Mouse (Mus musculus): Measurements from ENCODE around the gene Gkap1.
A peak's percentile ranks its signal among the peaks of the same experiment; 100 is the strongest.

The Gkap1 gene

DNA sequence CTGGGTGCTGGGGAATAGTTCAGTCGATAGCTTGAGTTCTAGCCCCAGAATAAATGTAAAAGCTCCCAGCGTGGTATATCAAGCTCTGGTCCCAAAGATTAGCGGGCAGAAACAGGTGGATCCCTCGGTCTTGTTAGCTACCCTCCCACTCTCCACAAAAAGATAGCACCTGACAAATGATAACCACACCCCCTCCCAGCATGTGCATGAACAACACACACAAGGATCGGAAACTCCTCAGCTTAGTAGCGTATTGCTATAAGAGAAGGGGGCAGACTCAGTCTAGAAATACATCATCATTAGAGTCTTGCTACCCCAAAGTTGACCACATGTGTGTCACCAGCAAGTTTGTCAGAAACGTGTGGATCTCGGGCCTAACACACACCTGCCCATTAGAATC, at the start of gene Gkap1:
Gene Gkap1, minus strand, starts transcription at position 101 of the 400 bp plus-strand sequence.
- no peak for DNase-seq

- no peak for DNase-seq
Measured at GRCm38 (mm10) chr13:58317768-58318167, 42.3 kb upstream of the Gkap1 start.

- DNase-seq, result no peak
Measured at GRCm38 (mm10) chr13:58314991-58315390, 39.5 kb upstream of the Gkap1 start.

DNA sequence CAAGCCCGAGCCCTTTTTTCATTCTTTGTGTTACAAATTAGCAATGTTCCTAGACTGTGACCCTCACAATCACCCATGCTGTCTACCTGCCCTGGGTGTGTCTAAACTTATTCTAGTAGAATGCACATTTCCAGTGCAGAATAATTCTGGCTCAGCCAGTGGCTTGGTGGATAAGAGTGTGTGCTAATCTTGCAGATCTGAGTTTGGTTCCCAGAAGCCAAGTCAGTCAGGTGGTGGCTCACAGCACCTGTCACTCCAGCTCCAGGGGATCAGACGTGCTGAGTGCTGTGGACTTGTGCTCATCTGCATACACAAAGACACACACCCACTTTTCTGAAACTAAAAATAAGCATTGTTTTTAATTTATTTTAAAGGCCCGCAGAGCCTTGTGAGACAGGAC, 38.3 kb upstream of the Gkap1 start:
- no peak for DNase-seq

DNA sequence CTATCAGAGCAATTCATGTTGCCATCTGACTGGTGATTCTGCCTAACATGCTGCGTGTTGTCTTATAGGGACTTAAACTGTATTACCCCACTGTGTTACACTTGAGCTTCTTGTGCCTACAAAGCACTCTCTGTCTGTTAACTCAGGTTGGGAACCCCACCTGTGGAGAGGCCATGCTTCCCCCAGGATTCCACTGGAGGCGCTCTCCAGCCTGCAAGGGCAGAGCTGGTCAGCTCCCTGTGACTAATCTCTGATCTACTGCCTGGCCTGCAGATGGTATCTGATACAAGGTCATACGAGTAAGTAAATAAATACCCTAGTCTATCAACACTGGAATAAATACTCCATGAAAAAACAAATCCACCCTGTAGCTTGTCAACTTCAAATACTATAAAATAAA, 35.9 kb upstream of the Gkap1 start:
- DNase-seq, result no peak

GRCm38 (mm10) chr13:58309499-58309898, 34.0 kb upstream of the Gkap1 start:
- DNase-seq, result no peak

- DNase-seq, result no peak
Measured at GRCm38 (mm10) chr13:58307453-58307852, 32.0 kb upstream of the Gkap1 start.

GRCm38 (mm10) chr13:58305230-58305629, 29.7 kb upstream of the Gkap1 start:
- DNase-seq, result no peak

DNA sequence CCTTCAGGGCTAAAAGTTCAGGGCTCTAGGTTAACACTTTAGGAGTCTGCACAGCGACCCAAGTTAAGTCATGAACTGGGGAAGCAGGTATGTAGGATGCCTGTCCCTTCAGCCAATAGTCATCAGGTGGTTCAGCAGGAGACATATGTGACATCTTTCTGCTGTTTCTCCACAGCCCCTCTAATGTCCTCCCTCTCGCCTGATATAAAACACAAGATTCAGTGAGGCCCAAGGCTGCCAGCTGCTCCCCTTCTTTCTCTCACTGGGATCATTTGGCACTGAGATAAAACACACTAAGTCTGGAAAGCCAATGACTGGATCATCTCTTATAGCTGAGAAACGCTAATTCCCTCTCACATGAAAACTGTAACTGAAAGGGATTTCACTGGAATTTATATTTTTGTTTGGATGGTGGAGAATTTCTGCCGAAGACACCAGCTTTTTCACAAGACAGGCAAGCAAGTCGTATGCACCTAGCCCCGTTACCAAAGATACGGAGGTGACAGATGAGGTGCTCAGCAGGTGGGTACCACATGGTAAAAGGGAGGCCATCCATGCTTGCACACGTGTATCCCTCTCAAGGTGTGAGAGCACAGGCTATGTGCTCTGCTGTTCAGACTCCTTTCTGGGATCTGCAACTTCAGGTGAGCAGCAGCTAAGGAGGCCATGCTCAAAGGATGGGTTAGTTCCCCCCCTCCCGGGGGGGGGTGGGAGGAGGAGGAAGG, 27.1 kb upstream of the Gkap1 start:
- DNase-seq, result no peak

DNA sequence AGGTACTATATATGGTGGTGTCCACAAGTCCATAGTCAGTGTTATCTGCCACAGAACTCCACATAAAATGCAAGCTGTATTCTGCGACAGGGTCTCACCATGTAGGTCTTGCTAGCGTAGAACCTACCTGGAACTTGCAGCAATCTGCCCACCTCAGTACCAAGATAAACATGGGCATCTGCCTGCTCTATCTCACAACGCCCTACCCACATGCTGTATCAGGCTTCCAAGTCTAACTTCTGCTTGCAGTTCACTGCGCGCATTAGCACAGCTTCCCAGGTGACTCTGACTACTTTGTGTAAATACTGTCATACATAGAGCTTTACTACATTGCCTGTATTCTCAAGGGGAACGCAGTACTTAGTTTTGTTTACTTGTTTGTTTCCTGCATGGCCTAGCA, 26.5 kb upstream of the Gkap1 start:
- DNase-seq, result no peak

- no peak for DNase-seq
Measured at GRCm38 (mm10) chr13:58298756-58299155, 23.3 kb upstream of the Gkap1 start.

DNA sequence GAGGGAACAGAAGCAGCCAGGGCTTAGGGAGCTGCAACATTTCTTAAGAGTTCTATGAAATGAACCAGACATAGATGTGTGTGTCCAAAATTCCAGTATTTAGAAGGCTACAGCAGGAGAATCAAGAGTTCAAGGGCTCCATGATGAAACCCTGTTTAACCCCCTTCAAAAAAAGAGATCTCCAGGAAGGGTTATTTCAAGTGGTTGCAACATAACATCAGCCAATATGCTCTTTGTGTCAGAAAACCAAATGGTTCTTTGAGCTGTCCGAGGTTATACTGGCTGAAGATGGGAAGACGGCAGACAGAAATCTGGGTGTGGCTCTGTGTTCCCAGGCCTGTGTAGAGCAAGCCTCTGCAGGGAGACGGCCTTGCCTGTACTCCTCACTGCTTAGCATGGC, 20.1 kb upstream of the Gkap1 start:
- no peak for DNase-seq

- no peak for DNase-seq
Measured at GRCm38 (mm10) chr13:58292811-58293210, 17.3 kb upstream of the Gkap1 start.

DNA sequence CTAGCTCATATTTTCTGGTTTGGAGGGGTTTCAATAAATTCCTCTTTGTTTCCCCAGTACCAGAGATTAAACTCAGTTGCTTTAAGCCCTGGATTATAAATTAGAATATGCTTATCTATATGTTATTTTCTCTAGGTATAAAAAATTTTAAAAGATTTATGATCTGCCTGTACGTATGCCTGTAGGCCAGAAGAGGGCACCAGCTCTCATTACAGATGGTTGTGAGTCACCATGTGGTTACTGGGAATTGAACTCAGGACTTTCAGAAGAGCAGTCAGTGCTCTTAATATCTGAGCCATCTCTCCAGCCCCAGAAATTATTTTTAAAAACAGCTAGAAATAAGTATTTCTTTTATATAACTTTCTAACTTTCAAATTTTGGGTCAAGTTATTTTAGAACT, 13.8 kb upstream of the Gkap1 start:
- DNase-seq, result no peak

GRCm38 (mm10) chr13:58287822-58288221, 12.3 kb upstream of the Gkap1 start:
- DNase-seq, result peak; percentile 75

DNA sequence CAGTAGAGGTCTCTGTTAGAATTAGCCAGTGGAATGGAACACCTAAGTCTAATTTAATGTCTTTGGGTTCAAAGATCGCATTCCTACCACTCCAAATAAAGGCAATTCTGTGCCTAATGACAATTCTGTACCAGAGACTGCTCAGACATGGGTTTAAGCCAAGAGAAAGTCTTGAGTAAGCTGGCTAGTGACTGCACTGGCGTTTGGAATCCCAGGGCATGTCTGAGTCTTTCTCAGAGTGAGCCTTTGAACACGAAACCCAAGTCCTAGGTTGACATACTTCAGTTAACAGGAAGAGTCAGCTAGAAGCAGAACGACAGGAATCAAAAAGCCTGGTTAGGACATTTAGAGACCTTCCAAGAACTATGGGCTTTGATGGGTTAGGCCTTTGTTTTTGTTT, 8.0 kb upstream of the Gkap1 start:
- no peak for DNase-seq

DNA sequence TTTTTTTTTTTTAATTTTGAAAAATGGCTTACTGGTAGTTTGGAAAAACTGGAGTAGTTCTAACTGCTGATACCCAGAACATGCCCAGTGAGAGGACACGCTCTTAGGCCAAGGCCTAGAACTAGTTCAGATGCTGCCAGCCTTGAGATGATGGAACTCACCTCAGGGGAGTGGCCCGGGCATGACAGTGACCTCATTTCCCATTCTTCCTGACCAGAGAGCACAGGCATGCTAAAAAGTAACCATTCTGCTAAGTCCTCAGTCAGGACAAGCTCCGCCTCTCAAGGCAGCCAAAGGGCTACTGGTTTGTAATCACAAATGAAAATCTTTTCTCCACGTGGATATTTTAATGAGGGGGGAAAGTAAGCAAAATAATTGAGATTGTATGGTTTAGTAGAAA, 6.4 kb upstream of the Gkap1 start:
- no peak for DNase-seq

- no peak for DNase-seq
Measured at GRCm38 (mm10) chr13:58280528-58280927, 5.0 kb upstream of the Gkap1 start.

- no peak for DNase-seq
Measured at GRCm38 (mm10) chr13:58276256-58276655, 757 bp upstream of the Gkap1 start.

GRCm38 (mm10) chr13:58275076-58275475, 423 bp downstream of the Gkap1 start:
- no peak for DNase-seq

DNA sequence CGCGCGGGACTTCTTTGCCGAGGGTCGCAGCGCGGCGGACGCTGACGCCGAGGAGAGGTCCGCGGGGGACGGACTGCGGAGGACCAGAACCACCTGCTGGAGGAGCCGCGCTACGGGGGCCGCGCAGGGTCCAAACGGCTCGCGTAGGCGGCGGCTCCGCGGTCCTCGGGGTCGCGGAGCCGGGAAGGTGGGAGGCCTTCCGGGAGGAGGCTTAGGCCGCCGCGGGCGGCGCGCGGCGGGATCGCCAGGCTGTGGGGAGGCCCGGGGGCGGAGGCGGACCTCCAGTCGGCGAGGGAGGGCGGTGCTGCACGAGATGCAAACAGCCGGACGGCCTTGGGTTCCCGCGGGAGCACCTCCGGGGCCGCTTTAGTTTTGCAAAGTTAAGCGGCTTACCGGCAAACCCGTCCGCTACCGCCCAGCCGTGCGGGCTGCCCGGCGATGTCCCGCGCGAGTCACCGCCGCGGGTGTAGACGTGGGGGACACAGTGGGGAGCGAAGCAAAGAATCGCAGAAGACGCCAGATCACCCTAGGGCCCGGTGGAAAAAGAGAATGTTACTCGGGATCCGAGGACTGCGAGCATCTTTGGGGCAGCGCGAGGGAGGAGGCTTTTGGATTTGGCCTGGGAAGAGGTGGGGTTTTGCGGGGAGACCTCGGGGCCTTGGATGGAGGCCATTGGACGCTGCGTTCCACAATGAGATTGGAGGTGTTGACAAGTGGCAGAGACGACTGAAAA, 1.1 kb downstream of the Gkap1 start:
- peak; percentile 57 for DNase-seq

DNA sequence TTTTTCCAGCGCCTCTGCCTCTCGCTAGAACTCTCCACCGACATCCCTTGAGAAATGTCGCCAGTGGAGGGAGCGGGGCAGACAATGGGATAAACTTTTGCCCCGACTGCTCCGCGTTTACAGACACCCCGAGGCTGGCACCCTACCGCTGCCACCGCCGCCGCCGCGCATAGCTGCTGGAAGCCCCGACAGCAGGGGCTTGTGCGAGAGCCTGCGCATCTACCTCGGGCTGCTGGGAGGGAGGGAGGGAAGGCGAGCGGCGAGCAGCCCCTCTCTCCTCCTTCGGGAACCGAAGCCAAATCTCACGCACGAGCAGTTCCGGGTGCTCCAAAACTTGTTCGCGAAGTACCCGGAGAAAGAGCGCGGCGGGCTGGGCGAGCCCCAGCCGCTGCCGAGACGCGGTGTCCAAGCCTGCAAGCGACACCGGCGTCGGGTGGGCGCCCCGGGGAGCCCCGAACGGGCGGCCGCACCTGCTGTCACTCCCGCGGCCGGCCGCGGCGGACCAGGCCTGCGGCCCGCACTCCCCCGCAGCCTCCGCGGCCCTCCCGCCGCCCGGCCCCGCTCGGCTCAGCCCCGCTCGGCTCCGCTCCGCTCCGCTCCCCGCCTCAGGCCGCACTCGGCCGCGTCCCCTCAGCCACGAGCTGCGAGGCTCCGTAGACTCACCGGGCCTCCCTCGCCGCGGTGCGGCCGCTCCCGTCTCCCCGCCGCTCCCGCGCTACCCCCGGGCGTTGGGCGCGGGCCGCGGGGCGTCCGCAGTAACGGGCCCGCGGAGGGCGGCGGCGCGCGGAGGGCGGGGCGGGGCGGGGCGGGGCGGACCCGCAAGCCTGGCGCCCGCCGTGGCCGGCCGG, 1.9 kb downstream of the Gkap1 start:
- peak; percentile 30 for DNase-seq

GRCm38 (mm10) chr13:58266864-58267263, 8.6 kb downstream of the Gkap1 start:
- no peak for DNase-seq

DNA sequence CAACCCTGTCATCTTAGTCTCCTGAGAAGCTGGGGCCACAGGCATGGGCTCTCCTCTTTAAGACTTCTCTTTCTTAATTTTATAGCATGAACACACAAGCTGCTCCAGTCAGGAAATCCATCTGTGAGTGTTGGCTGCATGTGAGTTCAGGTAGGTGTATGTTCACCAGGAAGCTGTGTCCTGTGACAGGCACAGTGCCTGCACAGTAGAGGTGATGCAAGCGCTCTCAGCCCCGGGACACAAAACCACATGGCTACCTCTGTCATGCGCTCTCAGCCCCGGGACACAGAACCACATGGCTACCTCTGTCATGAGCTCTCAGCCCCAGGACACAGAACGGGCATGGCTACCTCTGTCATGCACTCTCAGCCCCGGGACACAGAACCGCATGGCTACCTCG, 12.0 kb downstream of the Gkap1 start:
- DNase-seq, result no peak

All from thymus, postnatal 25 days (tissue).